Mouse (Mus musculus) common myeloid progenitor, adult 5-6 weeks (primary cell): ENCODE data around the gene Srsf4. TPM values are rescaled to one million over a fixed set of nuclear protein-coding genes. Genes with fewer than 3 reads are reported as not detected.
A peak's percentile ranks its signal among the peaks of the same experiment; 100 is the strongest.

ENCODE experiments used
- ATAC-seq: replicated peaks from 2 replicates; pipeline ENCODE4 v1.8.0; 2016; ENCODE audit warnings: low read depth, mild to moderate bottlenecking, moderate TSS enrichment, inconsistent platforms; ENCODE audit not compliant: poor library complexity, severe bottlenecking
- total RNA-seq: library from RNA; stranded (forward); fragments of 200-1000, 187-1606 nt; gene quantifications from 2 replicates; pipeline ENCODE4 v1.2.3, GENCODE M21; 2017

The Srsf4 gene
- total RNA-seq, 1 experiment from 2014 or later: 108 TPM

DNA sequence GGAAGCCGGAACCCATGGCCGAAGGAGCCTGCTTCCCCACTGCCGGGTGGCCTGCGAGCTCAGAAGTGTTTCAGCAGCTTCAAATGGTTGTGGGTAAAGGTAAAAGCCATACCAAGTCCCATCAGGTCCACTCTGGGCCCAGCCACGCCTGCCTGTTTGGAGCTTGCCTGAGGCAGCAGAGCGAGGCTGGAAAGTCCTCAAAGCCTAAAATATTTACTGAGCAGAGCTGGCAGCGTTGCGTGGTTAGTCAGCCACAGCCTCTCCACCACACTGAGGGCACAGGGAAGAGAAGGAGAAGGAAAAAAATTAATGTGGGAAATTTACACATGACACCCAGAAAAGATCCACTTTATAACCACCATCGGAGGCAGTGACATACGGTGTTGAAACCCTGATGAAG lies 40.1 kb downstream of the Srsf4 start:
- no peak for ATAC-seq

DNA sequence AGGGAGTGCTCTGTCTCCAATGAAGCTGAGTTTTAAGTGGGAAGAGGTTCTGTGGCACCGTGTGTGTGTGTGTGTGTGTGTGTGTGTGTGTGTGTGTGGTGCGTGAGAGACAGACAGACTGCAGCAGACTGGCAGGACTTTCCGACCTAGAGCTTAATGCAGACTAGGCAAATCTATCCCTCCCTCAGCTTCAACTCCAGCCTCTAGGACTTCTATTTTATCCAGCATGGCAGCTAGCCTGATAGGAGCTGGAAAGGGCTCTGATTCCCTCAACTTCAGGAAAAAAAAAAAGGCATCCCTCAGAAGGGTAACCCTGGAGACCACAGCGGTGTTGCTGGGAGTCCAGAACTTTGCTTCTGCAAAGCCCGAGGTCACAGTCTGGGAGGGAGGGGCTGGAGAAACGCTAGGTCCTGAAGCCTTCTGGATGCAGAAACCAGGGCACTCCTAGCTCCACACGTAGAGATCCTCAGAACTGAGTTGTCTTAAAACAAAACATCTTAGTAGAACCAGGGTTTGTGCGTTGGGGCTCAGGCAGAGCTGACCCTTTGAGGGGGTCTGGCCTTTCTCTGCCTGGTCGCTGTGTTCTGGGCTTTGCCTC lies 40.7 kb downstream of the Srsf4 start:
- ATAC-seq: no peak

DNA sequence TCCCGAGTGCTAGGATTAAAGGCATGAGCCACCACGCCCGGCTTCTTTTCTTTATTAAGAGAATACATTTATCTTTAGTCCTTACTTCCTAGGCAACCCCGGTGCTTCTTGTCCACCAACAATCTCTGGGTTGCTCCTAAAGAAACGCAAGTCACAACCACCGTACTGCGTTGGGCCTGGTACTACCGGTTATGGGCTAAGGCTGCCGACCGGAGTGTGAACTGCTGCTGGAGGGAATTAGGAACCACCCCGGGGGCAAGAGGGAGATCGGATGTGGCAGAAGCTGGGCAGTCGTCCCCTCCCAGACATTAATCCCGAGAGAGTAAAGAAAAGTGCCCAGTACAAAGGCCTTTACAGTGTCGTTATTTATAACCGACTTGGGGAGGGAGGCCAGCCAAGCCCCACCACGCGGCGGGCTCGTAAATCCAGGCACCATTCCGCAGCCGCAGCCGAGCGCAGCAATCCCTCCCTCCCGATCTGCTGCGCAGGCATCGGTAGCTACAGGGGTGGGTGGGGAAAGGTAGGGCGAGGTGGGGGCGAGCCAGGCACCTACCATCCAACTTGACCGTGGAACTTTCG lies 41.6 kb downstream of the Srsf4 start:
- ATAC-seq: no peak

DNA sequence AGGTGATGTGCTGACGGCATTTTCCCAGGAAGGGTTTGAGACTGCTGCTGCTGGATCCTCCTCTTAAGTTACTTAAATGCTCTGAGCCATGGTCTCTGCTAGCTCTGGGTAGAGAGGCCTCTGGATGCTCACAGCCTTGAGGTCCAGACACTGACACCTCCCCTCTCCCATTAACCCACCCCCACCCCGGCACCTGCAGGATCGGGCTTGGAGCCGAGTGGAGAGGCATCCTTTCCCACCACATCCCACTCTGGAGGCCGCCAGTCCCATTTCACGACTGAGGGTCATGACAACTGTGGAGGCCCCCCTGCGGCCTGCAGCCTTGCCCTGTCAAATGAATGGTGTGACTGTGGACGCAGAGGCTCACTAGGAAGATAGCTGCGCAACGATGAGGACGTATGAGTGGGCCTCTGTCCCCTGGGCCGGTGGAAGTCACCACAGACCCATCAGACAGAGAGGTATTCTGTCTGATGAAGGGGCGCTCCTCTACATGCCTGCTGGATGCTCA lies 42.5 kb downstream of the Srsf4 start:
- no peak for ATAC-seq

DNA sequence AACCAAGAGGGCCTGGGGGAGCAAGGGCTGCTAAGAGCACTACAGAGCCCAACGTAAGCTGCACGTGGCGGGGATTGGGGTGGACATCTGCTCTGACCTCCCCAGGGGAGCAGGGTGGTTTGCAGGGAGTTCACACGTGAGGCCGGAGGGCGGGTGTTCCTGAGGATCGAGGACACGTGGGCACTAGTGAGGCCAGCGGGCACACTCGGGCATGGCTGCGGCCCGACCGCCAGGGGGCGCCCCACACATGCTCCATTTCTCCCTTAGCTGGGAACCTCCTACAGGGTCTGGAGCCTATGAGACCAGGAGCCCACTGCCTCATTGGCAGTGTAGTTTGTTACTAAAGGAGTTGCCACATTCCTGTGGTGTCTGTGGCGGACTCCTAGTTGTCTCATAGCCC lies 43.0 kb downstream of the Srsf4 start:
- peak; percentile 73 for ATAC-seq

DNA sequence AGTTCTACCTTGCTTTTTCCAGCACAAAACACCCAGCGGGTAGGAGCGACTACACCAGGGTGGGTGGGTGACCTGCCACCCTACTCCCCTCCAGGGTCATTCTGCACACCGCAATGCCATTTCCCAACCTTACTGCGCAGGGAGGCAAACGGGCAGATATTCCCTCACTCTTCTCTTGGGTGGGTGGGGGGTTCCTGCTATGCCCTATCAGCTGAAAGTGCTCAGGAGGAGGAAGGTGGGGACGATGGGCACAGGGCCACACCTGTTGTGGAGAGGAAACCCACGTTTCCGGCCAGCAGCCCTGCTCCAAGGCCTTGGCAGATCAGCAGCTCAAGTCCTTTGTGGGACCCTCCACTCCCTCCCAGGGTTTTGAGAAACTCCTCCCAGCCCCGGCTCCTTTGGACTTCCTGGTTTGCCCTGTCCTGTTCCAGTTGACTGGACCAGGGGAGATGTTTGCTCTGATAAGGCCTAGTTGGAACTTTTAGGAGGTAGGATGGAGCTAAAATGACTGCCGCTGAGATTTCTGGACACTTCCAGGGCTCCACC lies 43.7 kb downstream of the Srsf4 start:
- no peak for ATAC-seq

DNA sequence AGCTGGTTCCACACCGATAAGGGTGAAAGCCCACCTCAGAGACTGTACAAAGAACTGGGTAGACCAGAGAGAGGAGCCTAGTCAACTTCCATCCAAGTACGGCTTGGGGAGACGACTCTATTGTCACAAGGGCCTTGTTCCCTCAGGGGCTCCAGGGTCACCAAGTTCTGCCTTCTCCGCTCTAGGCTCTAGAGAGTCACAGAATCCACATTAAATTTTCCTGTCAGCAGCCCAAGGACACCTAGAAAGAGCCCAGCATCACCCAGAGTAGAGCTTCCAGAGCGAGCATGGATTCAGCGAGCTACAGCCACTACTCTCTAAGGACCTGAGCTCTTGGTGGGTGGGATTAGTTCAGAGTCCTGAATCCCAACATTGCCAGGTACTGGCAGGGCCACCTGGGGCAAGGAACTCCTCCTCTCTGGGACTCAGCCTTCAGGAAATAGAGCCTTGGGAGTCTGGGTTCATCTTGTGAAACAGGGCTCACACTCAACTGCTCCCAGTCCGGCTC lies 44.7 kb downstream of the Srsf4 start:
- ATAC-seq: no peak

DNA sequence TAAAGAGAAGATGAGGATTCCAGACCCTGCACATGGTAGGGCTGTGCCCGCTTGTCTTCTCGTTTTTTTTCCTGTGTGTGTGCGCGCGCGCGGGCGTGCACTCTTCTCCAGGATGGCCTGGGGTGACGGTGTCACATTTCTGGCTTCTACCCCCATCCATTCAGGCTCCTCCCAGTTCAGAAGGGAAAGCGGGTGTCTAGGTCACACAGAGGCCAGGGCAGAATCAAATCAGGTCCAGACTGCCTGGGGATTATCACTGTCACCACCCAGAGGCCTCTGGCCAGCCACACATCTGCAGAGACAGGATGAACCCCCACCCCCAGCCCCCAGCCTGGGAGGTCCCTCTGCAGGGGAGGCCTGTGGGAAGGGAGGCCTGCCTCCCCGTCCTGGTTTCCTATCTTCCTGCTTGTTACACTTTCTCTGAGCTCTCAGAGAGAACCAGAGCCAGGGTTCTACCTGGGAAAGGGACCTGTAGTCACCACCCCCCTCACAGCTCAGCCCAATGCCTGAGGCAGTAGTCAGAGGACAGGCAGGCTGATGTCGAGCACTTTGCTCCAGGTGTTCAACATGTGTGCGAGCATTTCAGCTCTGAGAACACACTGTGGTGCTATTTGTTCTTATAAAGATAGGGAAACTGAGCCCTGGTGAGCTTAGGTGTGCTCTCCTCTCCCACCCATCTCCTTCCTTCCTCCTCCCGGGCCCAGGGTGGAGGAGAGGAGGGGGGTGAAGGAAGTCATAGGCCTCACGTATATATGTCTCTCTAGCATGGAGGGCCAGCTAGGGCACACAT lies 45.5 kb downstream of the Srsf4 start:
- ATAC-seq: no peak

DNA sequence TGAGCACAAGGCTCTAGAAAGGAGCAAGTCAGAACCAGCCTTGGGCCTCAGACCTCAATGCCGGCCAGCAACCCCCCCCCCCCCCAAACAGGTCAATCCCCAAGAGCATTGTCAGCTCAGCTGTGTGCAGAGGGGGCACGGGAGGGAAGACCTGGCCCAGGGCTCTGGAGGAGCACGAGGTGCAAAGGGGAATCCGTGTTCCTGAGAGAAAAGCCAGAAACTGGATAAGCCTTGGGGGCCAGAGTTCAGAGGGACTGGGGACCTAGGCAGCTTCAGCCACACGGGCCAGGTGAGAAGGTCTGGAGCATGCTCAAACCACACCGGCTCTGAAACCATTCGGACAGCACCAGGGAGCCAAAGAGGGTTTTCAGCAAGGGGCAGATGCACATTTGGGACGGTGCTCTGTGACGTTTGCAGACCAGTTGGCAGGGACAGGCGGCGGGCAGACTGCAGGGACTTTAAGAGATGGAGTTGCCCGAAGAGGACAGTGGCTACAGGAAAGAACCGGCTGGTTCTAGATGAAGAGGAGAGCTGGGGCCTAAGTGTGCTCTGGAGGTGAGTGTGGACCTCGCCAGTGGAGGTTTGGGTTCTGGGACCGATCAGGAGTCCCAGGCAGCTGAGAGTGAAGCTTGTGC lies 46.2 kb downstream of the Srsf4 start:
- ATAC-seq: no peak

DNA sequence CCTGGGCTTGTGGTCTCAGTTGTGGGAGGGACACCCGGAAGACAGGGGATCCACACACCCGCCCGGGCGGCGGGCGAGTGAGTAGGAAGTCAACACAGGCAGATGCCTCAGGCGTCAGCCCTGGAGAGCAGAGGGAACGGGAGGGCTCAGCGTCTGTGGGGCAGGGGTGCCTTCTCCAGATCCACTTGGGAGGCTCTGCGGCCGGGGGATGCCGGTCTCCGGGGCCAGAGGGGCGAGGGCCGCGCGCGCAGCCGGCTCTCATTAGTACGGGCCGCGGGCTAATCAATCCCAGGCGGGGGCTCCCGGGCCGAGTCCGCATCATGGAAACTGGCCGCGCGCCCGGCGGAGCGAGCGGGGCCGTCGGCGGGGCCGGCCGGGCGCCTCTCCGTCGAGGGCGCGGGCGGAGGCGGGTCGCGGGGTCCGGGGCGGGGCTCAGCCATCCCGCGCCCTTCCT lies 46.8 kb downstream of the Srsf4 start:
- ATAC-seq: peak; percentile 22; the same call in 1 of the 2 replicates

DNA sequence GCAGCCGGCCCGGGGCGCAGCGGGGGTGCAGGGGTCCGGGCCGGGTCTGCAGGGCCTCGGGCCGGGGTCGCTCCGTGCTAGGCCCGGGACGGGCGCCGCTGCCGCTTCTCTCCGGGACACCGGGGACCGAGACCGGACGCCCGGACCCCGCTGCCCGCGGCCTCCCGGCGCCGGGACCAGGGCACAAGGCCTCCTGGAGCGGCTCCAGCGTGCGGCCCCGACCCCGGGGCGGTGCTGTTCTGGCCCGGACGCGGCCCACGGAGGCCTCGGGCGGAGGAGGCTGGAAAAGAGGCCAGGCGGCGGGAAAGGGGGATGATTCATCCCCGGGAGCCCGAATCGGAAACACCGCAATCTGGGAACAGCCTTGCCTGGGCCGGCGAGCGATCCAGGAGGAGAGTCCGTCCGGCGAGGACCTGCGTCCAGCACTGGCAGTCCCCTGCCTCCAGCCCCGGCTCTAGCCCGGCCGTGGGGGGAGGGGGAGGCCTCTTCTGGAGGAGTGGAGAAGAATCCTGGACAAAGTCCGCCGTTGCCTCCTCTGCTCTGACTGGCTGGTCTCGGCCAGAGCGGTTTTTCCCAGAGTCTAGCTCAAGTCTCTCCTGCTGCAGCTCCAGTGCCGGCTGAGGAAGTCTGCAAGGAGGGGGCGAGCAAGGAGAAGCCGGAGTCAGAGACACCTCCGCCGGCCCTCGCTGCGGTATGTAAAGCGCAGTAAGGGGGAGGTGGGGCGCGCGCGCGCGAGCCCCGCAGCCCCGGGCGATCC lies 47.4 kb downstream of the Srsf4 start:
- ATAC-seq: no peak

DNA sequence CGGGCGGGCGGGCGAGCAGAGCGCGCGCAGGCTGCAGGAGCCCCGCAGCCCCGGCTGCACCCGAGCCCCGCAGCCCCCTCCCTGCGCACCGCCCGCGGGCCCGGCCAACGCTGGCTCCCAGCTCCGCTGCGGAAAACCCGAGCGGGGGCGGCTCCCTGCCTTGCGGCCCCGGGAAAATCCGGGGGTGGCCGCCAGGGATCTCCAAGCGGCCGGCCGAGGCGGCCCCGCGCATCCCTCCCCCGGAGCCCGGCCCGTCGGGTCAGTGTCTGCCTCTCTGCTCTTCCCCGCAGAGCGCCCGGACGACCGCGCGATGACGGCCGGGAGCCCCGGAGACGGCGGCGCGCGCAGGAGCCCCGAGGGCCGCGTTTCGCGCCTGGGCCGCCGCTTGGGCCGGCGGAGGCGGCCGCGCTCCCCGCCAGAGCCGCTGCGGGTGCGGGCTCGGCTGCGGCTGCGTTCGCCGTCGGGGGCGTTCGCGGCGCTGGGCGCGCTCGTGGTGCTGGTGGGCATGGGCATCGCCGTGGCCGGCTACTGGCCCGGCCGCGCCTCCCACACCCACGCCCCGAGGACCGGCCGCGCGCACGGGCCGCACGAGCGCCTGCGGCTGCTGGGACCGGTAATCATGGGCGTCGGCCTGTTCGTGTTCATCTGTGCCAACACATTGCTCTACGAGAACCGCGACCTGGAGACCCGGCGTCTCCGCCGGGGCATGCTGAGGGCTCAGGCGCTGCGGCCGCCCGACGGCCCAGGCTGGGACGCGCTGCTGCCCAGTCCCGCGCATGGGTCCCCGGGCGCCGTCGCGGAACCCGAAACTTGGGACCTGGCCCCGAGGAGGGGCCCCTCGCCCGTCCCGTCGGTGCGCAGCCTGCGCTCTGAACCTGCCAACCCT lies 48.3 kb downstream of the Srsf4 start, which contains the start of gene Tmem200b:
Tmem200b (plus strand) TSS at position 311 of the 886 bp plus-strand sequence.
- ATAC-seq: no peak

DNA sequence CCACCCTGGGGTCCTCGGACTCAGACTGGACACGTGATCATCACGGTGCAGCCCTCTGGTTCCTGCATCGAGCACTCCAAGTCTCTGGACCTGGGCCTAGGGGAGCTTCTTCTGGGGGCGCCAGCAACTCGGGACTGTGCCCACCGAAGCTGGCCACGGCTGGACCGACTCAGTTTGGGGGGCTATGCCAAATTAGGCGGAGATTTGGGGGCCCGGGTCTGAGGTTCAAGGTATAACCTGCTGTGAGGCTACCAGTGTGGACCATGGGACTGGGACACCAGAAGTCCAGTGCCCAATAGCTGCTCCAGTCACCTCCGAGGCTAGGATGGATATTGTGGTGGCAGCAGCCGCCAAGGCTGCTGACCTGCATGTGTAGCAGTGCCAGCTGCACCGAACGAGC lies 49.0 kb downstream of the Srsf4 start:
- no peak for ATAC-seq

DNA sequence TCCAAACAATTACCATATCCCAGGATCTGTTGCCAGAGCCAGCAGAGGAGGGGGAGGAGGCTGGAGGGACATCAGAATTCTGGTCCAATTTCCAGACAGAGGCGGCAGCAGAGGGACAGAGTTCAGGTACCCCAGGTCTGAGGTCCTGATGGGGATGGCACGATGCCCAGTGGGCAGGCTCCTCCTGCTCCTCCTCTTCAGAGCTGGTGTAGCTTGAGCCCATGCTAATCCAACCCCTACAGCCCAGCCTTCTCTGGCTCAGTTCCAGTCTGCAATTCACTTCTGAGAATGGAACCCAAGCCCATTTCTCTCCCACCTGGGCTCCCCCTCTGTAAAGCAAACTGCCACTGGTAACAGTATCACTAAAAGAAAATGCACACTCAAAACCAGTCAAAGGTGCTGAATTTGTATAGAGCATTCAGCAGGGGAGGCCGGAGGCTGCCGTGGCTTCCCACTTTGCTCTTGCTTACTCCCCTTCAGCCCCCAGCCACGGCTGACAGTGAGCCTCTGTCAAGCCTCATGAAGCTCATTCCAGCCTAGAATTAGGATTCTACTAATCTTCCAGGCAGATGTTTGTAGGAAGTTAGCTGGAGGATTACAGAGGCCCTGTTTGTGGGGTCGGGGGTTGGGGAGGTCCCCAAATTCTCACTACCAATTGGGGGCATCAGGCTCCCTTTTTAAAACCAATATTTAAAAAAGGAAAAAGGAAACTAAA lies 50.8 kb downstream of the Srsf4 start:
- no peak for ATAC-seq

DNA sequence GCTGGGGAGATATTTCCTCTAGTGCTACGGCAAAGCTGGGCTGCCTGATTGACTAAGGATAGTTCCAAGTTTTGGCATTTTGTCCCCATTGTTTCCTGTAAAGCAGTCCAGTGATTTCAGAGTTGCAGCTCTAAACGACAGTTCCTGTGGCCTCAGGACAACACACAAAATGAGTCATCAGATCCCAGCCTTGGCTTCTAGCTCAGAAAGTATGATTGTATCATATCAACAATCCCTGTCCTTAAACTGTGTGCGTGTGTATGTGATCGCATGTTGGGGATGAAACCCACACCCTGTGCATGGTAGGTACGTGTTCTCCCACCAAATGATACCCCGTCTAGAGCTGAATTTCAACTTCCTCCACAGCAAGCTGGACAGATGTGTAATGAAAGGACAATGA lies 55.7 kb downstream of the Srsf4 start:
- no peak for ATAC-seq

DNA sequence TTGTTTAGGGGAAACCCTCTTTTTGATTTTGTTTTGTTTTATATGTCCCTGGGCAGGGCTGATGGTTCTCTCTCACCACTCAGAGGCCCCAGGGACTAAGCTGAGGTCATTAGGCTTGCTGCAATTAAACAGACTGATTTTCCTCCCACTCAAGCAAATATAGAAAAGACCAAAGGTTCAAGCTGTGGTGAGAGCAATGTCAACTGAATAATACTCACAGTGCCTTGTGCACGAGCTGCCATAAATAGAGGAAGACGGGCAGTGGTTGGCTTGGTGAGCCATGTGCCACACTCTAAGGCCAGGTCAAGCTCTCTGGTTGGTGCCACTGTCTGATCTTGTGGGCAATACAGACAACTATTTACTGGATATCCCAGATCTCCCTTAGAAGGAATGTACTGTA lies 66.0 kb downstream of the Srsf4 start:
- no peak for ATAC-seq

DNA sequence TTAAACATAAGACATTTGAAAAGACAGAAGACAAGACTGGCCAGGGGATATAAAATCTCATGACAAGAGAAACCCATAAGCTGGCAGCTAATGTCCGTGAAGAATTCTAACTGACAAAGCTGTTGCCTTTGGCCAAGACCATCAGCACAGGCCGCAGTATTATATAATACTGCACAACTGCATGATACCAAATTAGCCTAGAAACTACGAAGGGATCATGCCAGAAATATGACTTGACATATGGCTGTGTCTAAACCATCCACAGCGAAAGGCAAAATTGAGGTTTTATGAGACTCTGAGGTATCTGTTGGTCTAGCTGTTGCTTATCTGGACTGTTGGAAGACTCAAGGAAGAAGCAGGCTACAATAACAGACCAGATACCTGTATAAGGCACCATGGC lies 67.4 kb downstream of the Srsf4 start:
- ATAC-seq: no peak

DNA sequence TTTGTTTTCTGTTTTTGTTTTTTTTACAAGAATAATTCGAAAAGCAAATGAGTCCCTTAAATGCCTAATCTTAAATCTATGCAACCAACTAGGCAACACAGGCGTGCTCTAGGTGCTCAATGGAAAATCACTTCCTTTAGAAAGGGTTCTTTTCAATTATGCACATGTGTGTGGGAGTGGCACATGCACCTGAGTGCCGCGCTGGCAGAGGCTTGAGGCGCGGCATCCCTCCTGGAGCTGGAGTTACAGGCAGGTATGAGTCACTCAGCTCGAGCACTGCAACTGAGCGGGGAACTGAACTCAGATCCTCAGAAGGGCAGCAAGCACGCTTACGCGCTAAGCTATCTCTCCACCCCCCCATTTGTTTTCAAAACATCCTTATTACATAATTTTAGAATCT lies 74.4 kb downstream of the Srsf4 start:
- no peak for ATAC-seq
